Mouse (Mus musculus): ENCODE measurements at regions not wholly inside any gene's neighbourhood (a gene's known extent, or its start where the extent isn't known, plus 50 kb on each side); places are given as distances from the start of the nearest gene placed in this dataset.

DNA sequence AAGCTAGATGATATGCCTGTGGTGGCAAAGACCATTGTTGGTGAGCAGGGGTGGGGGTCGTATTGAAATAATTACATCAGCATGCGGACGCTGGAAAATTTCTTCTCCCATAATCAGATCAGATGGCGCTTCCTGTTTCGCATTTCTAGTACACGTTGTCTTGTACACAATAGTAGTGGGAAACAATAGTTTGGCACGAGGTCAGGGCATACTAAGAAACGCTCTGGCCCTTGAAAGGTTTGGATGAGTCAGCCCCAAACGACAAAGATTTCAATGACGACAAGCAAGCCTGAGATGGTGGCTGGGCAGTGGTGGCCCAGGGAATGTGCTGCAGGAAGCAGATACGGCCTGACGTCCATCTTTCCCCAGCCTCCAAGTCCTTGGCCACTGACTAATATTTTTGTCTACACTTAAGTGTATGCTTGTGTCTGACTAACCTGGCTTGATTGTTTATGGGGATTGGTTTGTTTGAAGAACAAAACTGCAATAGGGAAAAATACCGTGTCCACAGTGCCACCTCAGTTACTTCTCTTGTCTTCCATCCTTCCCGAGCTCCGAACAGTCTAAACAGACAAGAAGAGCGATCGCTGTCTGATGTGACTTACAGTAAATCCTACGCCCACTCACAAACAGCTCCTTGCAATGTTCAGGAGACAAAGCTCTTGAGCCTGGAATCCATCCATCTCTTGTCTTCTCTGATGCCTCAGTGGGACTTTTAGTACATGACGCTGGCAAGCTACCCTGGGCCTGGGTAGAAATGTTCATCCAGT, 54.1 kb upstream of the S1pr1 start:
- no peak for TF ChIP-seq CTCF (IDR thresholded peaks at IDR 0.05; ENCODE audit: low read depth, low read length)
- TF ChIP-seq EP300 (IDR thresholded peaks at IDR 0.05; ENCODE audit: insufficient read depth, low read depth, low read length), result no peak
- no peak for TF ChIP-seq POLR2A (IDR thresholded peaks at IDR 0.05; ENCODE audit: insufficient read depth, low read length)
